Mouse (Mus musculus) liver, embryonic 14.5 days (tissue): Measurements from ENCODE around the gene Clmn.

Experiments
- CTCF ChIP-seq: IDR thresholded peaks from 2 replicates; pipeline ENCODE4 v1.5.1; 2016; ENCODE audit warnings: antibody characterized with exemption, low read depth, control low read depth
- EP300 ChIP-seq: IDR thresholded peaks from 2 replicates; pipeline ENCODE4 v1.6.1; 2016; ENCODE audit warnings: antibody characterized with exemption, low read depth

- no peak for TF ChIP-seq CTCF
- no peak for TF ChIP-seq EP300
Measured at GRCm38 (mm10) chr12:104830666-104831435, 34.0 kb downstream of the Clmn start.
